Mouse (Mus musculus) spleen, adult 2 months (tissue): Measurements from ENCODE around the gene Pkd1. TPM values are rescaled to one million over a fixed set of nuclear protein-coding genes. Genes with fewer than 3 reads are reported as not detected.
A peak's percentile ranks its signal among the peaks of the same experiment; 100 is the strongest.

ENCODE experiments used
- DNase-seq, 2 experiments: peaks; one replicate each; pipeline versions ENCODE4 v3.0.0 to v3.0.0-alpha.2; 2012 to 2021; ENCODE audit warnings: low spot score in 2 of 2, low read depth in 1 of 2
- H3K27ac ChIP-seq: fragments of 200-500 bp; 2 replicates; pipeline ENCODE4 v1.5.1; 2012; ENCODE audit warnings: low read length, inconsistent platforms; ENCODE audit not compliant: insufficient read depth
- H3K27me3 ChIP-seq: fragments of 200-500 bp; 2 replicates; pipeline ENCODE4 v1.6.1; 2012; ENCODE audit warnings: mild to moderate bottlenecking, moderate library complexity, low read length, inconsistent platforms; ENCODE audit not compliant: control insufficient read depth, insufficient read depth
- H3K36me3 ChIP-seq: fragments of 200-500 bp; 2 replicates; pipeline ENCODE4 v1.6.1; 2012; ENCODE audit warnings: mild to moderate bottlenecking, low read length, inconsistent platforms; ENCODE audit not compliant: control insufficient read depth, insufficient read depth
- H3K4me1 ChIP-seq: fragments of 200-500 bp; 2 replicates; pipeline ENCODE4 v1.6.1; 2011; ENCODE audit warnings: inconsistent platforms; ENCODE audit not compliant: control insufficient read depth, insufficient read depth, insufficient read length
- H3K4me3 ChIP-seq: fragments of 200-500 bp; 2 replicates; pipeline ENCODE4 v1.5.1; 2011; ENCODE audit warnings: mild to moderate bottlenecking, inconsistent platforms; ENCODE audit not compliant: insufficient read depth, insufficient read length; ENCODE audit errors: extremely low read depth
- CTCF ChIP-seq: fragments of 200-500 bp; IDR thresholded peaks from 2 replicates; pipeline ENCODE4 v1.5.1; 2011; ENCODE audit warnings: mild to moderate bottlenecking, inconsistent platforms; ENCODE audit not compliant: insufficient read depth, insufficient read length, insufficient replicate concordance; ENCODE audit errors: extremely low read depth
- POLR2A ChIP-seq: fragments of 200-500 bp; IDR thresholded peaks from 2 replicates; pipeline ENCODE4 v1.6.1; 2011; ENCODE audit warnings: low read depth, low read length, inconsistent platforms
- WGBS: fragments of 180-500 bp; shearing (Covaris S2); methylation state at CpG from one replicate; pipeline ENCODE4 v1.1.7; 2018; 5-methylcytosine and 5-hydroxymethylcytosine counted together
- polyA plus RNA-seq: library from polyadenylated mRNA; depleted of rRNA; stranded (reverse); fragments of >200 nt; gene quantifications from 2 replicates; pipeline ENCODE4 v1.2.3, GENCODE M21; 2012

Pkd1 gene
- polyA plus RNA-seq, 1 experiment: 73.9 TPM

GRCm38 (mm10) chr17:24558600-24559099 lies 9.0 kb downstream of the Pkd1 start:
- Histone ChIP-seq H3K27ac (peak overlapping the region; percentile 25), H3K4me1 (peaks cover 4% of the 10 kb centered on the region; the same call in 1 of the 2 replicates), H3K4me3 (no peak overlapping the region), H3K27me3 (no peaks in the 10 kb centered on the region), H3K36me3 (no peaks in the 10 kb centered on the region)
- DNase-seq: no peak
- no peak for TF ChIP-seq POLR2A
- TF ChIP-seq CTCF: no peak
- WGBS: 31% methylated on average over 4 of the region's 4 CpGs

- no peaks in the 10 kb centered on the region for H3K27me3 ChIP-seq
- peak overlapping the region; percentile 51 for H3K27ac ChIP-seq
- H3K4me3 ChIP-seq: no peak overlapping the region
- DNase-seq: no peak
- H3K36me3 ChIP-seq: no peaks in the 10 kb centered on the region
- 83% methylated on average over 3 of the region's 3 CpGs for WGBS
- TF ChIP-seq CTCF (no peak), POLR2A (no peak)
- H3K4me1 ChIP-seq: peaks cover 4% of the 10 kb centered on the region; the same call in 1 of the 2 replicates
These were observed 9.5 kb downstream of the Pkd1 start for GRCm38 (mm10) chr17:24559146-24559545.

- WGBS: 89% methylated on average over 5 of the region's 5 CpGs
- TF ChIP-seq CTCF: no peak
- TF ChIP-seq POLR2A: no peak
- Histone ChIP-seq H3K36me3 (peaks cover 3% of the 10 kb centered on the region), H3K27ac (no peak overlapping the region), H3K4me3 (no peak overlapping the region), H3K27me3 (no peaks in the 10 kb centered on the region), H3K4me1 (peaks cover 4% of the 10 kb centered on the region; the same call in 1 of the 2 replicates)
- DNase-seq: no peak
These were observed 10.8 kb downstream of the Pkd1 start for GRCm38 (mm10) chr17:24560301-24561028.

GRCm38 (mm10) chr17:24561592-24561991 lies 12.0 kb downstream of the Pkd1 start:
- whole genome bisulfite sequencing: 79% methylated on average over 2 of the region's 2 CpGs
- H3K27me3 ChIP-seq: no peaks in the 10 kb centered on the region
- H3K27ac ChIP-seq: no peak overlapping the region
- peaks cover 3% of the 10 kb centered on the region for H3K36me3 ChIP-seq
- H3K4me1 ChIP-seq: peaks cover 4% of the 10 kb centered on the region; the same call in 1 of the 2 replicates
- no peak for TF ChIP-seq POLR2A
- no peak for TF ChIP-seq CTCF
- no peak for DNase-seq
- H3K4me3 ChIP-seq: no peak overlapping the region

GRCm38 (mm10) chr17:24563638-24564037 lies 14.0 kb downstream of the Pkd1 start:
- Histone ChIP-seq H3K36me3 (peaks cover 5% of the 10 kb centered on the region), H3K4me3 (no peak overlapping the region), H3K27ac (no peak overlapping the region), H3K4me1 (peaks cover under 1% of the 10 kb centered on the region; the same call in 1 of the 2 replicates), H3K27me3 (no peaks in the 10 kb centered on the region)
- TF ChIP-seq POLR2A (no peak), CTCF (no peak)
- WGBS: 43% methylated on average over 5 of the region's 5 CpGs
- no peak for DNase-seq

- peaks cover 7% of the 10 kb centered on the region for H3K36me3 ChIP-seq
- WGBS: 76% methylated on average over 4 of the region's 4 CpGs
These were observed 14.8 kb downstream of the Pkd1 start for GRCm38 (mm10) chr17:24564422-24564821.

GRCm38 (mm10) chr17:24565092-24565491 lies 15.5 kb downstream of the Pkd1 start:
- 92% methylated on average over 3 of the region's 3 CpGs for WGBS
- H3K27me3 ChIP-seq: no peaks in the 10 kb centered on the region
- no peak overlapping the region for H3K27ac ChIP-seq
- H3K4me3 ChIP-seq: no peak overlapping the region
- TF ChIP-seq POLR2A (no peak), CTCF (no peak)
- DNase-seq: no peak
- peaks cover 10% of the 10 kb centered on the region for H3K36me3 ChIP-seq
- H3K4me1 ChIP-seq: no peaks in the 10 kb centered on the region; the same call in 1 of the 2 replicates

More at GRCm38 (mm10) chr17:24564422-24564821, 14.8 kb downstream of the Pkd1 start:
- DNase-seq: no peak
- H3K4me1 ChIP-seq: no peaks in the 10 kb centered on the region; the same call in 1 of the 2 replicates
- no peaks in the 10 kb centered on the region for H3K27me3 ChIP-seq
- no peak overlapping the region for H3K27ac ChIP-seq
- H3K4me3 ChIP-seq: no peak overlapping the region
- no peak for TF ChIP-seq CTCF
- no peak for TF ChIP-seq POLR2A
